Mouse (Mus musculus) heart, postnatal 0 days (tissue): ENCODE measurements at regions not wholly inside any gene's neighbourhood (a gene's known extent, or its start where the extent isn't known, plus 50 kb on each side); places are given as distances from the start of the nearest gene placed in this dataset.

Experiments
- ATAC-seq: fragments of 200-750 bp; cut with Nextera tagmentation; 2 replicates; pipeline ENCODE4 v1.8.0; 2017; ENCODE audit warnings: low read depth, moderate number of reproducible peaks, moderate library complexity; ENCODE audit not compliant: insufficient read depth
- DNase-seq: peaks from one replicate; pipeline ENCODE4 v3.0.0-alpha.2; 2016; ENCODE audit warnings: low spot score
- H3K27ac ChIP-seq: fragments of 300-500 bp; sonication (generic); 2 replicates; pipeline ENCODE4 v1.5.1; 2014; ENCODE audit warnings: low read depth, mild to moderate bottlenecking
- H3K27me3 ChIP-seq: fragments of 300-500 bp; sonication (generic); 2 replicates; pipeline ENCODE4 v1.6.1; 2014; ENCODE audit warnings: low read length, mixed read lengths; ENCODE audit not compliant: control insufficient read depth, insufficient read depth
- H3K36me3 ChIP-seq: fragments of 300-500 bp; sonication (generic); replicated peaks from 2 replicates; pipeline ENCODE4 v1.6.1; 2014; ENCODE audit warnings: low read length, mixed read lengths; ENCODE audit not compliant: control insufficient read depth, insufficient read depth
- H3K4me1 ChIP-seq: fragments of 300-500 bp; sonication (generic); 2 replicates; pipeline ENCODE4 v1.6.1; 2014; ENCODE audit warnings: antibody characterized with exemption; ENCODE audit not compliant: control insufficient read depth, insufficient read depth
- H3K4me2 ChIP-seq: fragments of 300-500 bp; sonication (generic); 2 replicates; pipeline ENCODE4 v1.6.1; 2014; ENCODE audit warnings: low read depth, mild to moderate bottlenecking, low read length, moderate library complexity
- H3K4me3 ChIP-seq: fragments of 300-500 bp; sonication (generic); 2 replicates; pipeline ENCODE4 v1.5.1; 2014; ENCODE audit warnings: low read depth, low read length
- H3K9ac ChIP-seq: fragments of 300-500 bp; sonication (generic); replicated peaks from 2 replicates; pipeline ENCODE4 v1.6.1; 2014; ENCODE audit warnings: low read depth, low read length, mixed read lengths
- H3K9me3 ChIP-seq: fragments of 300-500 bp; sonication (generic); replicated peaks from 2 replicates; pipeline ENCODE4 v1.6.1; 2016; ENCODE audit warnings: low read length; ENCODE audit not compliant: control insufficient read depth
- CTCF ChIP-seq: IDR thresholded peaks from 2 replicates; pipeline ENCODE4 v1.5.1; 2016; ENCODE audit warnings: antibody characterized with exemption, control low read depth, low read depth
- EP300 ChIP-seq: IDR thresholded peaks from 2 replicates; pipeline ENCODE4 v1.6.1; 2016; ENCODE audit warnings: antibody characterized with exemption, low read depth
- WGBS: fragments of 180-500 bp; shearing (Covaris S2); extraction: QIAGEN DNeasy Blood & Tissue Kit; methylation state at CpG from one replicate; pipeline ENCODE4 v1.1.7; 2014; 5-methylcytosine and 5-hydroxymethylcytosine counted together

GRCm38 (mm10) chr2:17859234-17859633 is 128.0 kb upstream of the Nebl start:
- Histone ChIP-seq H3K27ac (no peak overlapping the region), H3K4me3 (no peak overlapping the region), H3K27me3 (no peaks in the 10 kb centered on the region), H3K4me2 (no peak overlapping the region), H3K36me3 (no peaks in the 10 kb centered on the region), H3K9me3 (no peaks in the 10 kb centered on the region), H3K9ac (no peak overlapping the region), H3K4me1 (peaks cover 13% of the 10 kb centered on the region)
- ATAC-seq (no peak), DNase-seq (no peak)
- 95% methylated on average over 8 of the region's 8 CpGs for WGBS
- TF ChIP-seq CTCF: no peak
- no peak for TF ChIP-seq EP300

GRCm38 (mm10) chr2:17858326-17858725 is 127.1 kb upstream of the Nebl start:
- TF ChIP-seq EP300: no peak
- no peak for TF ChIP-seq CTCF
- no peaks in the 10 kb centered on the region for H3K27me3 ChIP-seq
- peaks cover 17% of the 10 kb centered on the region for H3K4me1 ChIP-seq
- H3K9me3 ChIP-seq: no peaks in the 10 kb centered on the region
- no peak overlapping the region for H3K9ac ChIP-seq
- no peaks in the 10 kb centered on the region for H3K36me3 ChIP-seq
- peak overlapping the region; percentile 57; the same call in 1 of the 2 replicates for H3K27ac ChIP-seq
- 22% methylated on average over 8 of the region's 8 CpGs for WGBS
- DNase-seq (peak; percentile 44), ATAC-seq (peak; percentile 39; the same call in 1 of the 2 replicates)
- H3K4me2 ChIP-seq: peak overlapping the region; percentile 9; the same call in 1 of the 2 replicates
- H3K4me3 ChIP-seq: 0 out of 2 replicates have a peak overlapping the region, but pooled peaks have one; percentile 1

GRCm38 (mm10) chr2:17855566-17856264 is 124.5 kb upstream of the Nebl start:
- no peak overlapping the region for H3K4me2 ChIP-seq
- 62% methylated on average over 11 of the region's 11 CpGs for WGBS
- H3K9ac ChIP-seq: no peak overlapping the region
- no peaks in the 10 kb centered on the region for H3K36me3 ChIP-seq
- H3K4me3 ChIP-seq: no peak overlapping the region
- H3K4me1 ChIP-seq: peaks cover 17% of the 10 kb centered on the region
- TF ChIP-seq EP300 (no peak), CTCF (no peak)
- DNase-seq (no peak), ATAC-seq (no peak)
- no peaks in the 10 kb centered on the region for H3K9me3 ChIP-seq
- H3K27me3 ChIP-seq: no peaks in the 10 kb centered on the region
- H3K27ac ChIP-seq: no peak overlapping the region

- ATAC-seq: no peak
- TF ChIP-seq EP300: no peak
- TF ChIP-seq CTCF: no peak
- 65% methylated on average over 3 of the region's 3 CpGs for WGBS
Observed at GRCm38 (mm10) chr2:17854088-17854487, 122.8 kb upstream of the Nebl start.

GRCm38 (mm10) chr2:17853500-17854011 is 122.3 kb upstream of the Nebl start:
- peak overlapping the region; percentile 24; the same call in 1 of the 2 replicates for H3K4me3 ChIP-seq
- peak overlapping the region; percentile 47 for H3K4me2 ChIP-seq
- ATAC-seq: no peak

More at GRCm38 (mm10) chr2:17854088-17854487, 122.8 kb upstream of the Nebl start:
- Histone ChIP-seq H3K4me2 (no peak overlapping the region), H3K9me3 (no peaks in the 10 kb centered on the region), H3K27ac (no peak overlapping the region), H3K27me3 (no peaks in the 10 kb centered on the region), H3K4me1 (peaks cover 17% of the 10 kb centered on the region), H3K4me3 (no peak overlapping the region), H3K36me3 (no peaks in the 10 kb centered on the region), H3K9ac (no peak overlapping the region)
- no peak for DNase-seq

More at GRCm38 (mm10) chr2:17853500-17854011, 122.3 kb upstream of the Nebl start:
- peaks cover 13% of the 10 kb centered on the region for H3K4me1 ChIP-seq
- 37% methylated on average over 11 of the region's 11 CpGs for WGBS
- no peak overlapping the region for H3K9ac ChIP-seq
- no peaks in the 10 kb centered on the region for H3K9me3 ChIP-seq
- no peak for DNase-seq
- TF ChIP-seq CTCF (no peak), EP300 (no peak)
- H3K36me3 ChIP-seq: no peaks in the 10 kb centered on the region
- H3K27ac ChIP-seq: no peak overlapping the region
- no peaks in the 10 kb centered on the region for H3K27me3 ChIP-seq
